Mouse (Mus musculus) midbrain, embryonic 13.5 days (tissue): ENCODE measurements at regions not wholly inside any gene's neighbourhood (a gene's known extent, or its start where the extent isn't known, plus 50 kb on each side); places are given as distances from the start of the nearest gene placed in this dataset.

ENCODE experiments used
- ATAC-seq: fragments of 200-750 bp; cut with Nextera tagmentation; 2 replicates; pipeline ENCODE4 v1.8.0; 2017; ENCODE audit warnings: mild to moderate bottlenecking, moderate TSS enrichment, moderate library complexity
- H3K27ac ChIP-seq: fragments of 300-500 bp; sonication (generic); 2 replicates; pipeline ENCODE4 v1.5.1; 2015; ENCODE audit warnings: inconsistent platforms, mild to moderate bottlenecking, moderate library complexity
- H3K27me3 ChIP-seq: fragments of 300-500 bp; sonication (generic); 2 replicates; pipeline ENCODE4 v1.6.1; 2015; ENCODE audit warnings: mild to moderate bottlenecking, inconsistent platforms
- H3K36me3 ChIP-seq: fragments of 300-500 bp; sonication (generic); 2 replicates; pipeline ENCODE4 v1.6.1; 2015; ENCODE audit warnings: mild to moderate bottlenecking, inconsistent platforms
- H3K4me1 ChIP-seq: fragments of 300-500 bp; sonication (generic); replicated peaks from 2 replicates; pipeline ENCODE4 v1.6.1; 2015; ENCODE audit warnings: inconsistent platforms
- H3K4me2 ChIP-seq: fragments of 300-500 bp; sonication (generic); replicated peaks from 2 replicates; pipeline ENCODE4 v1.6.1; 2015; ENCODE audit warnings: moderate library complexity, mild to moderate bottlenecking, inconsistent platforms
- H3K4me3 ChIP-seq: fragments of 300-500 bp; sonication (generic); replicated peaks from 2 replicates; pipeline ENCODE4 v1.5.1; 2015; ENCODE audit warnings: mild to moderate bottlenecking, inconsistent platforms
- H3K9ac ChIP-seq: fragments of 300-500 bp; sonication (generic); replicated peaks from 2 replicates; pipeline ENCODE4 v1.6.1; 2015; ENCODE audit warnings: mild to moderate bottlenecking, inconsistent platforms
- H3K9me3 ChIP-seq: fragments of 300-500 bp; sonication (generic); 2 replicates; pipeline ENCODE4 v1.6.1; 2016; ENCODE audit warnings: mild to moderate bottlenecking, inconsistent platforms
- WGBS: fragments of 180-500 bp; shearing (Covaris S2); methylation state at CpG from one replicate; pipeline ENCODE4 v1.1.7; 2015; 5-methylcytosine and 5-hydroxymethylcytosine counted together

DNA sequence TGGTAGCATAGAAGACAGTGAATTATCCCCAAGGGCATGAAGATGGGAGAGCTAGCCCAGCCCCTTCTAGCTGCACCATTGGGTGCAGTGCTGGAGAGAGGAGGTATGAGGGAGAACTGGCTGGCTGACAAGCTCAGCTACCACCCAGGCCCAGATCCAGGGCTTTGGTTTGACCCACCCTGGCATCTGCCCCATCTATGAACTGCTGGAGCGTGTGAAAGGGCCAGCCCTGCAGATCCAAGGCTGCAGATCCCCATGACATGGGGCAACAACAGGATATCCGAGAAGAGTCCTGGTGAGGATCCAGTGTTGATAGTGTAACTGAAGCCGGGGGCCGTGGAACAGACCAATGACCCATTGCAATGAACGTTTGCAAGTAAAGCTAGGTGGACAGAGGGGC is 81.2 kb upstream of the Cnksr3 start:
- Histone ChIP-seq H3K4me2 (no peak overlapping the region), H3K27me3 (no peaks in the 10 kb centered on the region), H3K9me3 (no peaks in the 10 kb centered on the region), H3K4me3 (no peak overlapping the region), H3K4me1 (no peaks in the 10 kb centered on the region), H3K9ac (no peak overlapping the region), H3K27ac (no peak overlapping the region), H3K36me3 (no peaks in the 10 kb centered on the region)
- 87% methylated on average over 5 of the region's 5 CpGs for WGBS
- no peak for ATAC-seq

DNA sequence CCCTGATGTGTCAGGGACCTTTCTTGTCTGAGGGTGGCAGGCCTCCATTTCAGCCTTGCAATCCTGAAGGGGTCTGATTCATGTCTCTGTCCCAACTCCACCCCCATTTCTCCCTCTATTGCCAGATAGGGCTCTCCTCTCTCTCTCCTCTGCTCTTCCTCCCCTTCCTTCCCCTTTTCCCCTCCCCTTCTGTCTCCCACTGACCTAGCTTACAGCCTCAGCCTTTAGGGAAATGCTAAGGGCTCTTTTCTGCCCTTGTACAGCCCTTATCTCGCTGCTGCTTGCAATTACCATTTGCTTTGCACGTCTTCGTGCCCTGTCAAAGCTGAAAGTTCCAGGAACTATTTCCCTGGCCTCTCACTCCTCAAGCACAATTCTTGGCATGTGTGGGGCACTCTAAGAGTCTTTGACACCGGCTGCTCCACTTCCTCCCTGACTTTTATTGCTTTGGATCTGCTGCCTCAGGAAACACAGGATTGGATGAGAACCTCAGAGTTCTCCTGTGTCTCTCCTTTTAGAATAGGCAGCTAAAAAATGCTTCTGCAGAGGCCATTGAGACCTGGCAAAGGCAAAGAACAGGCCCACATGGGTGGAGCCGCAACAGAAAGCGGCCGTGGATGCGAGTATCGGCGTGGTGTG is 77.9 kb upstream of the Cnksr3 start:
- ATAC-seq: no peak
- WGBS: 89% methylated on average over 10 of the region's 10 CpGs
- H3K27me3 ChIP-seq: no peaks in the 10 kb centered on the region

DNA sequence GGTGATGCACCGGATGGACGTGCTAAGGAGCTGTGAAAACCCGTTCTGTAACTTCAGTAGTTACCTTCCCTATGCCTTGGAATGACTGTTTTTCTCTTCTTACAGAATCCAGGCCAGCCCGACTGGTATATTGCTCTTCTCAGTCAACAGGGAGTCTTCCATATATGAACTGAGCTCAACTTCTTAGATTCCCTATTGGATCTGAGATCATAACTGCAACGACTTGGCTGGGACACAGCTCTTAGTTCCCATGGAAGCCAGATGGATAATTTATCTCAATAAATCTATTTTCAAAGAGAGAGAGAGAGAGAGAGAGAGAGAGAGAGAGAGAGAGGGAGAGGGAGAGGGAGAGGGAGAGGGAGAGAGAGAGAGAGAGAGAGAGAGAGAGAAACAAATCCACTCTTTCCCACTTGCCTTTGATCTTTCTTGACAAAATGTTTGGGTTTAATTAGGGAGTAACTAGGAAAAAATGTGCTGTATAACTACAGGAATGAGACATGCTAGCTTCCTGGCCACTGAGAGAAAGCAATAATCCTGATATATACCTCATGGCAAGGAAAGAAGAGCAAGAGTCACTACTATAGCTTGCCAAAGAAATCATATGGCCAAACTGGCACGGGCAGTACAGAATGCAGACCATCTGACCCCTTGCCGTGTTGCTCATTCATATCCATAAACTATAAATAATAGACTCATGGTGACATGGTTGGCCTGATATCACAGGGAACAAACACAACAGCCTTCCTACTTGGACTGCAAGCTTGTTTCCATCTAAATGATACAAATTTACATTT is 73.3 kb upstream of the Cnksr3 start:
- WGBS: 93% methylated on average over 7 of the region's 7 CpGs
- no peak overlapping the region for H3K27ac ChIP-seq
- no peak overlapping the region for H3K9ac ChIP-seq
- H3K9me3 ChIP-seq: no peaks in the 10 kb centered on the region
- H3K27me3 ChIP-seq: no peaks in the 10 kb centered on the region
- no peak for ATAC-seq
- H3K4me2 ChIP-seq: no peak overlapping the region
- no peaks in the 10 kb centered on the region for H3K36me3 ChIP-seq
- no peak overlapping the region for H3K4me3 ChIP-seq
- H3K4me1 ChIP-seq: no peaks in the 10 kb centered on the region

More for the DNA sequence above, 77.9 kb upstream of the Cnksr3 start:
- Histone ChIP-seq H3K9ac (no peak overlapping the region), H3K9me3 (no peaks in the 10 kb centered on the region), H3K36me3 (no peaks in the 10 kb centered on the region), H3K4me2 (no peak overlapping the region), H3K4me3 (no peak overlapping the region), H3K27ac (no peak overlapping the region), H3K4me1 (no peaks in the 10 kb centered on the region)

DNA sequence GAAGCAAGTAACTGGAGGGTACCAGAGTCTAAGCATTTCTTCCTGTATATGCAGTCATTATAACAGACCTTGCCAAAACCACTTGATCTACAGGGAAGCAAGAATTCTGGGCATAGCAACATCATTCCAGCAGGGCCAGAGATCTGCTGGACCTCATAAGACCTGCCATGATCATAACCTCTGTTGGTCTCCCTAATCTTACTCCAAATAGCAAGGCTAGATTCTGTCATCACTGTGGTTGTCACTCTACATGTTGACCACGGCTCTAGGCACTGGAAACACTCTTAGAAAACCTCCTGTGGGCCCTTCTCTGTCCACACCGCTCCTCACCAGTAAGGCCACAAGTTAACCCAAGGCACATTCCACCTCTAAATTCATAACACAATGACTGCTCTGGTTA is 68.4 kb upstream of the Cnksr3 start:
- Histone ChIP-seq H3K4me2 (no peak overlapping the region), H3K9me3 (no peaks in the 10 kb centered on the region), H3K27ac (no peak overlapping the region), H3K4me3 (no peak overlapping the region), H3K27me3 (no peaks in the 10 kb centered on the region), H3K36me3 (no peaks in the 10 kb centered on the region), H3K9ac (no peak overlapping the region), H3K4me1 (no peaks in the 10 kb centered on the region; the same call in 1 of the 2 replicates)
- WGBS: 93% methylated on average over 2 of the region's 2 CpGs
- ATAC-seq: no peak

DNA sequence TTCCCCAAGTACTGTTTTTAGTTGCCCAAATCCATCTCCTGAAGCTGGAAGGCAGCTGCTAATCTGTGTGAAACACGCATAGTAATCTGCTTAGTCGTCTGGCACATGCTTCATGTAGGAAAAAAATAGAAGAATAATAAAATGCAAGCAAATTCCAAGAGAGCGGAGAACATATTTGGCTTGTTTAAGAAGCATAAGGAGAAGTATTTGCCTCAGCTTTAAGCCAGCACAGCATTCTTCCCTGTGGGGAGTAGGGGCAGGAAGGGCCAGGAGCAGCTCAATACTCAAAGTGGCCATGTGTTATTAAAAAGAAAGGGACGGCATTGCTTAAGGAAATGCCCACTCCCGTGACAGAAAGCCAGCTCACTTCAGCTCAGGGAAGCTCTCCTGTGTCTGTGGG is 66.8 kb upstream of the Cnksr3 start:
- Histone ChIP-seq H3K4me3 (no peak overlapping the region), H3K9ac (no peak overlapping the region), H3K27me3 (no peaks in the 10 kb centered on the region), H3K36me3 (no peaks in the 10 kb centered on the region), H3K4me2 (no peak overlapping the region), H3K4me1 (no peaks in the 10 kb centered on the region; the same call in 1 of the 2 replicates), H3K9me3 (no peaks in the 10 kb centered on the region), H3K27ac (no peak overlapping the region)
- ATAC-seq: no peak
- 48% methylated on average over 5 of the region's 5 CpGs for WGBS

DNA sequence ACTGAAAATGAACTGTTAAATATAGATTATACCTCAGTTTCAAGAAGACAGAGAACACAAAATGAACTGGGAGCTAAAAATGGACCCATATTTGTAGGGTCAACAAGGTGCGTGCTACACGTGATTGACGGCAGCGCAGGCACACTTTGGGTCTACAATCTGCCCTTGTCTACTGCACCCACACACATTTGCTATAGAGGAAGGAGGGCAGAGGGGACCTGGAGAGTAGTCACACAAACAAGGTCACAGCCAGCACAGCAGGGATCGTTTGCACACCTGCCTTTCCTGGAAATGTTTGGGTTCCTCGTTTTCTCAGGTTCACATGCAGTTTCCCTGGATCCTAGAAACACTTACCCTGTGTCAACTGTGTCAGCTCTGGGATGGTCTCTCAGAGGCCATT is 63.3 kb upstream of the Cnksr3 start:
- H3K4me1 ChIP-seq: no peaks in the 10 kb centered on the region; the same call in 1 of the 2 replicates
- H3K4me2 ChIP-seq: no peak overlapping the region

DNA sequence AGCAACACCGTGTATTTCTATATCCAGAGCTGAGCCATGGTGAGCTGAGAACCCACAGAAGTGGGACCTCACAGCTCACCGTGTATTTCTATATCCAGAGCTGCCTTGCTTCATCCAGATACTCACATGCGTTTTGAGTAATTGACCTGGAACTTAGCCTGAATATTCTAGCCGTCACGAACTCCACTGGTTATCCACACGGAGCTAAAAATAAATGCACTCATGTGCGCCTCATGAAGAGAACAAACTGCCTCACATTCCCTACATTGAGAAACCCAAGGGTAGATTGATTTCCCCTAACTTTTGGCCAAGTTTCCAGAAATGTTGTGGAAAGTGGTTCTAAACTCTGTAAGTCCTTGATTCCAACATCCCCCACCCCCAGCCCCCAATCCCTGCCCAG is 62.4 kb upstream of the Cnksr3 start:
- no peak overlapping the region for H3K4me3 ChIP-seq
- no peak overlapping the region for H3K9ac ChIP-seq
- no peak overlapping the region for H3K27ac ChIP-seq
- no peaks in the 10 kb centered on the region for H3K9me3 ChIP-seq
- no peaks in the 10 kb centered on the region for H3K27me3 ChIP-seq
- ATAC-seq: no peak
- H3K4me1 ChIP-seq: no peaks in the 10 kb centered on the region; the same call in 1 of the 2 replicates
- H3K36me3 ChIP-seq: no peaks in the 10 kb centered on the region
- no peak overlapping the region for H3K4me2 ChIP-seq
- WGBS: 89% methylated on average over 7 of the region's 7 CpGs

More for the DNA sequence above, 63.3 kb upstream of the Cnksr3 start:
- Histone ChIP-seq H3K4me3 (no peak overlapping the region), H3K36me3 (no peaks in the 10 kb centered on the region), H3K9me3 (no peaks in the 10 kb centered on the region), H3K27ac (no peak overlapping the region), H3K27me3 (no peaks in the 10 kb centered on the region), H3K9ac (no peak overlapping the region)
- WGBS: 91% methylated on average over 6 of the region's 6 CpGs
- no peak for ATAC-seq

DNA sequence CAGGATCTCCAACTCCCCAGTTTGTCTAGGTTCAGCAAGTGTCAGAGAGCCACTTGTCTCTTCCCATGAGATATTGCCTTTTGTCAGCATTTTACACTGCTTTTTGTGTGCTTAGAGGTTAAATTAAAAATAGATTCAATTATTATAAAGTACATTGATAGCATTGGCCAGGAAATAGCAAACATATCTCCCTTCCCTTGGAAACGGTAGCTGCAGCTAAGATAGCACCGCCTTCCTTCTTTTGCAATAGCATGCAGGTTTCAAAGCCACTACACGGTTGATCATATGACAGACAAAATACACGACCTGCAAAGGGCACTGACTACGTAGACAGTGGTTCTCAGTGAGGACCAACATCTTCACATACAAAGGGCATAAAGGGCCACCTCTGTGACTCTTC is 59.1 kb upstream of the Cnksr3 start:
- ATAC-seq: no peak

DNA sequence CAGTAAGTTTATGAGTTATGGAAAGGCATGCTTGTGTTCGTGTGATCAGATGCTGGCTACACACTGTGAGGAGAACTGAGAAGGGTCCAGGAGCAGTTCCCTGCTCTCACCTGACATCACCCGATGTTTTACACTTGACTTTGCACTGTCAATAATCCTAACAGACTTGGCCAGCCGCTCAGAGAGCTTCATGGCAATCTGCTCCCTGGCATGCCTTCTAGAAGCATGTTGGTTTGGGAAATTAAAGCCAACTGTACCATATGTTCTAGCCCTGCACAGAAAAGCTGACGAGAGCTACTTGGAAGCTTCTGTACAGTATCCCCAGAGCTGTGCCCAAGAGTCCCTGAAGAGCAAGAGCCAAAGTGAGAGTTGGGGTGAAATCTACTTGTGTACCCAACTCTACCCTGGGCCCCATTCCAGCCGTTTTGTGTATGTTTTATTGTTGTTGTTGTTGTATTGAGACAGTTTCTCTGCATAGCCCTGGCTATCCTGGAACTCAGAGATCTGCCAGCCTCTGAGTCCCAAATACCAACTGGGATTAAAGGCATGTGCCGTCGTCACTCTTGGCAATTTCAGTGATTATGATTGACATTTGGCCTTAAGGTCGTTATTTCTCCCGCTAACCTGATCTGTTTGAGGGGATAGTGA is 56.5 kb upstream of the Cnksr3 start:
- Histone ChIP-seq H3K4me3 (no peak overlapping the region), H3K36me3 (no peaks in the 10 kb centered on the region), H3K9ac (no peak overlapping the region), H3K4me1 (peaks cover 10% of the 10 kb centered on the region; the same call in 1 of the 2 replicates), H3K27ac (no peak overlapping the region), H3K27me3 (no peaks in the 10 kb centered on the region), H3K4me2 (no peak overlapping the region), H3K9me3 (no peaks in the 10 kb centered on the region)
- ATAC-seq: no peak
- 81% methylated on average over 9 of the region's 9 CpGs for WGBS

More for the DNA sequence above, 59.1 kb upstream of the Cnksr3 start:
- Histone ChIP-seq H3K27me3 (no peaks in the 10 kb centered on the region), H3K27ac (no peak overlapping the region), H3K36me3 (no peaks in the 10 kb centered on the region), H3K4me2 (no peak overlapping the region), H3K4me1 (no peaks in the 10 kb centered on the region), H3K9me3 (no peaks in the 10 kb centered on the region), H3K4me3 (no peak overlapping the region), H3K9ac (no peak overlapping the region)
- WGBS: 76% methylated on average over 5 of the region's 5 CpGs

DNA sequence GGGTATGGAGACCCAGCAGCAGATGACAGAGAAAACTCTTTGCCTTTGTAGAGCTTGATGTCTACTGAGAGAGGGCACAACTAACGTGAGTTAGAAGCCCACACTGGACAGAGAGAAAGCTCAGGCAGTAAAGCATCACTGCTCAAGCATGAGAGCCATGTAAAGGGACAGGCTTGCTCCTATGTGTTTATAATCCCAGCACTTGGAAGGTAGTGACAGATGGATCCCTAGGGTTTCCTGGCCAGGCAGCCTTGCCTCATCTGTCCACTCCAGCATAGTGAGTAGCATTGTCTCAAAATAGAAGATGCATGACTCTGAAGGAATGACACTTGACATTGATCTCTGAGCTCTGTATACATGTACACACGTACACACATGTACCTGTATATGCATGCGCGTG is 55.9 kb upstream of the Cnksr3 start:
- 86% methylated on average over 4 of the region's 4 CpGs for WGBS
- ATAC-seq: no peak
- Histone ChIP-seq H3K4me3 (no peak overlapping the region), H3K36me3 (no peaks in the 10 kb centered on the region), H3K4me2 (no peak overlapping the region), H3K27ac (no peak overlapping the region), H3K4me1 (peaks cover 10% of the 10 kb centered on the region; the same call in 1 of the 2 replicates), H3K9me3 (no peaks in the 10 kb centered on the region), H3K9ac (no peak overlapping the region), H3K27me3 (no peaks in the 10 kb centered on the region)

DNA sequence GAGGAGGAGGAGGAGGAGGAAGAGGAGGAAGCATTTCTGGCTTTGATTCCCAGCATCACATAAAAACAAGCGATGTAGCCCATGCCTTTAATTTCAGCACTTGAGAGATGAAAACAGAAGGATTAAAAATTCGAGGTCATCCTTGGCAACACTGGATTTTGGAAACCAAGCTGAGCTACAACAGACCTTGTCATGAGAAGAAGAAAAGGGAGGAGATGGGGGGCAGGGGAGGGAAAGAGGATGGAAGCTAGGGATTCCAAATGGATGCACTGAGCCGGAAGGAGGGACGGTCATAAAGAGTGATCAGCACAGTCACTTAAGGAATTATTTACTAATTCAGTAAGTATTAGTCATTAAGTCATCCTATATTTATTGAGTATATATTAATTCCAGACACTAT is 55.1 kb upstream of the Cnksr3 start:
- WGBS: 79% methylated on average over 4 of the region's 4 CpGs
- H3K4me2 ChIP-seq: no peak overlapping the region

DNA sequence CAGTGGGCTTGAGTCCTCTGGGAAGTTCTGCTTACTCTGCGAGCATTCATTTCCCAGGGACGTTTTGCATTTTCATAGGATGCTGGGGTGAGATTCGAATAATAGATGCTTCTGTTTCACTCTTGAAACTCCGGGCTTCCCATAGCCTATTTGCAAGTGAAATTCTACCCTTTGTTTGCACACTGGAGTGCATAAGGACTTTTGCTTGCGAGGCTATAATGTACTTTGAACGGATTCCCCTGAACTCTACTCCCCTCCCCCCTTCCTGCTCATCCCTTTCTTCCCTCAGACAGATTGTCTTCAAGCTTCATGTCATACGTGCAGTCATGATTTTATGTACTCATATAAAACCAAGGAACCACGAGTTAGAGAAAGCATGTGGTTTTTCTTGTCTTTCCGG is 53.4 kb upstream of the Cnksr3 start:
- H3K4me2 ChIP-seq: no peak overlapping the region
- no peaks in the 10 kb centered on the region for H3K27me3 ChIP-seq
- no peak overlapping the region for H3K9ac ChIP-seq
- H3K4me1 ChIP-seq: peaks cover 10% of the 10 kb centered on the region; the same call in 1 of the 2 replicates
- 30% methylated on average over 9 of the region's 9 CpGs for WGBS
- no peaks in the 10 kb centered on the region for H3K36me3 ChIP-seq
- H3K9me3 ChIP-seq: no peaks in the 10 kb centered on the region
- no peak overlapping the region for H3K4me3 ChIP-seq
- ATAC-seq: peak; percentile 37; the same call in 1 of the 2 replicates
- no peak overlapping the region for H3K27ac ChIP-seq

More for the DNA sequence above, 55.1 kb upstream of the Cnksr3 start:
- Histone ChIP-seq H3K27ac (no peak overlapping the region), H3K27me3 (no peaks in the 10 kb centered on the region), H3K9ac (no peak overlapping the region), H3K4me3 (no peak overlapping the region), H3K4me1 (peaks cover 10% of the 10 kb centered on the region; the same call in 1 of the 2 replicates), H3K36me3 (no peaks in the 10 kb centered on the region), H3K9me3 (no peaks in the 10 kb centered on the region)
- no peak for ATAC-seq
